Mouse (Mus musculus) embryonic fibroblast, embryonic 13.5 days (primary cell): ENCODE data around the gene Zfp933.

Experiments
- CTCF ChIP-seq: IDR thresholded peaks from 2 replicates; pipeline ENCODE4 v1.5.1; 2011; ENCODE audit warnings: mild to moderate bottlenecking, control low read depth, low read length, moderate library complexity, borderline replicate concordance; ENCODE audit not compliant: insufficient read depth
- POLR2A ChIP-seq: IDR thresholded peaks from 2 replicates; pipeline ENCODE4 v1.6.1; 2011; ENCODE audit warnings: low read depth, mild to moderate bottlenecking, control low read depth, low read length, moderate library complexity

DNA sequence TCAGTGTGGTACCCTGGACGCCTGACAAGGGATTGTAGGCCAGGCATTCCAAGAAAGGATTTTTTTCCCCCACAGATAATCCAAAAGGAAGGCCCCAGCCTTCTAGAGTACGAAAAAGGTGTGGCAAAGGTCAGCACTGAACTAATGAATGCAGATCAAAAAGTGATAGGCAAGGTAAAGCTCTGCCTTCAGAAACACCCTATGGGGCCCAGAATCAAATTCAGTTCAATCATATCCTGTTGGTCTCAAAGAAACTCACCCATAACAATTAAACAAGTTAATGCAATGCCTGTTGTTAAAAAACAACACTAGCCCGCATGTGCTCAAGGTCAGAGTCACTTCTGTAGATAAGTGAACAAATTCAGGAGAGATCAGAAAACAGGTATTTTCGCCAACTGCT is 23.8 kb downstream of the Zfp933 start:
- no peak for TF ChIP-seq POLR2A
- no peak for TF ChIP-seq CTCF
